Mouse (Mus musculus) ES-E14 (cell line): ENCODE measurements around the gene Glt28d2. TPM values are rescaled to one million over a fixed set of nuclear protein-coding genes. Genes with fewer than 3 reads are reported as not detected.

Source experiments
- DNase-seq: peaks from one replicate; pipeline ENCODE4 v3.0.0-alpha.2; 2013; ENCODE audit warnings: low read depth, low spot score
- H3K27ac ChIP-seq: 2 replicates; pipeline ENCODE4 v1.5.1; 2012; ENCODE audit warnings: low read depth, mild to moderate bottlenecking, low read length, moderate library complexity, mixed read lengths; ENCODE audit not compliant: poor library complexity, insufficient read depth, severe bottlenecking
- H3K36me3 ChIP-seq: 2 replicates; pipeline ENCODE4 v1.6.1; 2012; ENCODE audit warnings: mild to moderate bottlenecking, low read length, moderate library complexity, mixed read lengths; ENCODE audit not compliant: control insufficient read depth, poor library complexity, insufficient read depth, severe bottlenecking
- H3K4me1 ChIP-seq, 2 experiments: fragments of 150-350 bp in 1 of 2; sonication (generic) in 1 of 2; 2 replicates each; pipeline ENCODE4 v1.6.1; 2012; ENCODE audit warnings: low read length in 2 of 2, mild to moderate bottlenecking in 1 of 2, mixed read lengths in 1 of 2; ENCODE audit not compliant: control insufficient read depth in 2 of 2, insufficient read depth in 2 of 2, poor library complexity in 1 of 2
- H3K4me3 ChIP-seq, 2 experiments: fragments of 150-350 bp in 1 of 2; sonication (generic) in 1 of 2; 2 replicates each; pipeline ENCODE4 v1.5.1; 2012; ENCODE audit warnings: low read length in 2 of 2, low read depth in 1 of 2, mild to moderate bottlenecking in 1 of 2, mixed read lengths in 1 of 2; ENCODE audit not compliant: insufficient read depth in 1 of 2, poor library complexity in 1 of 2, severe bottlenecking in 1 of 2
- H3K9ac ChIP-seq: 2 replicates; pipeline ENCODE4 v1.6.1; 2012; ENCODE audit warnings: low read depth, mild to moderate bottlenecking, low read length, mixed read lengths; ENCODE audit not compliant: poor library complexity, insufficient read depth, severe bottlenecking
- H3K9me3 ChIP-seq: fragments of 150-350 bp; sonication (generic); 2 replicates; pipeline ENCODE4 v1.6.1; 2012; ENCODE audit warnings: low read depth, mild to moderate bottlenecking, low read length; ENCODE audit not compliant: control insufficient read depth, insufficient read depth
- CHD2 ChIP-seq: IDR thresholded peaks from 2 replicates; pipeline ENCODE4 v1.6.1; 2014; ENCODE audit warnings: mild to moderate bottlenecking, low read depth, low read length, inconsistent platforms
- HCFC1 ChIP-seq: IDR thresholded peaks from 2 replicates; pipeline ENCODE4 v1.6.1; 2012; ENCODE audit warnings: low read length, inconsistent platforms, borderline replicate concordance; ENCODE audit not compliant: insufficient read depth
- MAFK ChIP-seq: IDR thresholded peaks from 2 replicates; pipeline ENCODE4 v1.6.1; 2014; ENCODE audit warnings: mild to moderate bottlenecking, low read depth, low read length, inconsistent platforms; ENCODE audit not compliant: insufficient read depth
- ZC3H11A ChIP-seq: IDR thresholded peaks from 2 replicates; pipeline ENCODE4 v1.6.1; 2012; ENCODE audit warnings: low read depth, mild to moderate bottlenecking, inconsistent platforms, low read length, borderline replicate concordance
- ZNF384 ChIP-seq: IDR thresholded peaks from 2 replicates; pipeline ENCODE4 v1.6.1; 2012; ENCODE audit warnings: low read depth, low read length, inconsistent platforms
- in situ Hi-C, 2 experiments: fragments of 600-800 bp; cut with MboI; formaldehyde crosslinking; loops; one replicate each; pipeline ENCODE4 v1.15.1; 2025; ENCODE audit warnings: low sequenced_read_pairs in 2 of 2, inconsistent platforms in 1 of 2; ENCODE audit not compliant: unreplicated experiment in 2 of 2
- total RNA-seq: library from RNA; depleted of rRNA; stranded (reverse); fragments of 300-350 nt; gene quantifications from 2 replicates; pipeline ENCODE4 v1.2.3, GENCODE M21; 2012

The Glt28d2 gene
- total RNA-seq, 1 experiment: 0.18 TPM

DNA sequence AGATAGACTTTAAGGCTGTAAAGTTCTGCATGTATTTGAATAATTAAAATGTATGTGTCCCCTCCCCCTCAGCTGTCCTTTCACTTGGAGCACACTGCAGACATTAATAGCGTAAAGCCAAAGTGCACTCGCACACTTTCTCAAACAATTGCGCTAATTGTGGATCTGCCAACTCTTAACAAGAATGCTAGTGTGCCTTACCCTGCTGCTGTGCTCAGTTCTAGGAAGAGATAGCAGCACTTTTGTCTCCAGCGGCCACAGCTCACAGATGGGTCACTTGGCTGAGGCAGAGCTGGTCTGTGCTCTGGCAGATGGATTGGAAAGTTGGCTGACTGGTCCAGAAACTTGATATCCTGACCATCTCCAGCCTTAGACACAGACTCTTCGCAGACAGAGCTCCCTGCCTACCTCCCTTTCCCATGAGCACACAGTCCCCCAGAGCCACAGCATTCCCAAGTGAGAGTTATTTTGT is 40.9 kb upstream of the Glt28d2 start:
- 0 out of 2 replicates have a peak overlapping the region, but pooled peaks have one; percentile 37 for H3K9ac ChIP-seq
- H3K4me3 ChIP-seq: no peak overlapping the region
- no peak for DNase-seq
- in situ Hi-C loops: no loop called here
- no peak for TF ChIP-seq CHD2
- no peak for TF ChIP-seq MAFK
- no peak for TF ChIP-seq ZC3H11A
- TF ChIP-seq ZNF384: no peak
- no peak for TF ChIP-seq HCFC1
- H3K36me3 ChIP-seq: no peaks in the 10 kb centered on the region
- H3K27ac ChIP-seq: no peak overlapping the region
- H3K9me3 ChIP-seq: no peaks in the 10 kb centered on the region
- no peaks in the 10 kb centered on the region for H3K4me1 ChIP-seq

- Histone ChIP-seq H3K27ac (no peak overlapping the region), H3K9me3 (no peaks in the 10 kb centered on the region), H3K4me3 (no peak overlapping the region), H3K9ac (no peak overlapping the region), H3K36me3 (no peaks in the 10 kb centered on the region), H3K4me1 (no peaks in the 10 kb centered on the region)
- in situ Hi-C loops: no loop called here
- TF ChIP-seq CHD2 (no peak), ZC3H11A (no peak), HCFC1 (no peak), MAFK (no peak), ZNF384 (no peak)
- no peak for DNase-seq
Observed at GRCm38 (mm10) chr3:85927296-85927695, 40.0 kb upstream of the Glt28d2 start.

DNA sequence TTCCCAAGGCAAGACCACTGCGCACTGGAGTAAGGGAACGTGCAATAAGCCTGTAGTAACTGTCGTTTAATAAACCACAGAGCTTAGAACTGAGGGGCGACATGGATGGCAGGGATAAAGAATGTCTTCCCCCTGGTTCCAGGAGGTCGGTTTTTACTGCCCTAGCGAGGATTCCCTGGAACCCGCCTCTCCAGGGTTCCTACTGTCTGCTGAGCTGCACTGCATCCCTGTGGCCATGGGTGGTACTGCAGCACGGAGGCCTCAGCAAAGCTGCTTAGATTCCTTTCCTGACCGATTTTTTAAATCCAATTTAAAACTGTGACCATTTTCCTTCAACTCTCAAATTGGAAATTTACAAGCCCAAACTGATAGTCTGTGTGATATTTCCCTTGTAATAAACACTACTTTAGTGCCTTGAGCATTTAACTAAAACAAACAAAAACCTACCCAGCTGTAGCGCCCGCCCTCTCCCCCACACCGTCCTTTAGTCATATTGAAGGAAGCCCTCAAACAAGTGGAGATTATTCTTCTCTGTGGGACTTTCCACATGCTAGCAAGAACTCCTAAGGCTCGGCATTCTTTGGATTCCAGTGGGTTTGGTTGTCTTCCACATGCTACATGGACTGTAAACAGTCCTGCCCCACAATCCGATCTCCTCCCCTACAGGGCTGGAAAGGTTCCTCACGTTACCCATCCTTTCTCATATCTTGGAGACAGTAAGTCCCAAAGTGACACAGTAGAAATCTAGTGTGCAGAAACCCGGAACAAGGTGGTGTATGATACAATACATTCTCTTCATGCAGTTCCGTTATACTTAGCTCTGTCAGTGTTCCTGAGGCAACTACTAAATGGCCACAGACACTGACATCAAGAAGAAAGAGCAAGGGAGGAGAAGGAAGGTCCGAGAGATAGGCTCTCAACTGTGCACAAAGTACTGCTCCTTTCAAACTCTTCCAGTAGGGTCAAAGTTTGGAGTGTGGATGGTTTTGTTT is 36.9 kb upstream of the Glt28d2 start:
- Histone ChIP-seq H3K9me3 (no peaks in the 10 kb centered on the region), H3K9ac (no peak overlapping the region), H3K4me1 (no peaks in the 10 kb centered on the region), H3K4me3 (no peak overlapping the region), H3K27ac (no peak overlapping the region), H3K36me3 (no peaks in the 10 kb centered on the region)
- peak; percentile 65 for DNase-seq
- in situ Hi-C loops: no loop called here
- TF ChIP-seq MAFK: no peak
- TF ChIP-seq ZC3H11A: peak; percentile 94

GRCm38 (mm10) chr3:85923343-85923742 is 36.0 kb upstream of the Glt28d2 start:
- in situ Hi-C loops: no loop called here
- no peaks in the 10 kb centered on the region for H3K9me3 ChIP-seq
- H3K27ac ChIP-seq: no peak overlapping the region
- no peak overlapping the region for H3K4me3 ChIP-seq
- no peaks in the 10 kb centered on the region for H3K36me3 ChIP-seq
- TF ChIP-seq CHD2: no peak
- no peak for TF ChIP-seq ZC3H11A
- TF ChIP-seq HCFC1: no peak
- no peak for TF ChIP-seq ZNF384
- TF ChIP-seq MAFK: no peak
- H3K9ac ChIP-seq: no peak overlapping the region
- H3K4me1 ChIP-seq: no peaks in the 10 kb centered on the region
- DNase-seq: no peak
